Mouse (Mus musculus) lung, embryonic 14.5 days (tissue): ENCODE results near the gene Npl. TPM values are rescaled to one million over a fixed set of nuclear protein-coding genes. Genes with fewer than 3 reads are reported as not detected.

Experiments
- ATAC-seq: fragments of 200-750 bp; cut with Nextera tagmentation; 2 replicates; pipeline ENCODE4 v1.8.0; 2017; ENCODE audit warnings: mild to moderate bottlenecking, moderate TSS enrichment, moderate library complexity; ENCODE audit not compliant: insufficient read depth
- DNase-seq: peaks from one replicate; pipeline ENCODE4 v3.0.0-alpha.2; 2015
- H3K27ac ChIP-seq: fragments of 300-500 bp; sonication (generic); 2 replicates; pipeline ENCODE4 v1.5.1; 2014; ENCODE audit warnings: low read depth, mild to moderate bottlenecking, moderate library complexity
- H3K27me3 ChIP-seq: fragments of 300-500 bp; sonication (generic); 2 replicates; pipeline ENCODE4 v1.6.1; 2014; ENCODE audit warnings: low read length, control low read depth; ENCODE audit not compliant: insufficient read depth
- H3K36me3 ChIP-seq: fragments of 300-500 bp; sonication (generic); 2 replicates; pipeline ENCODE4 v1.6.1; 2014; ENCODE audit warnings: control low read depth; ENCODE audit not compliant: insufficient read depth
- H3K4me1 ChIP-seq: fragments of 300-500 bp; sonication (generic); 2 replicates; pipeline ENCODE4 v1.6.1; 2014; ENCODE audit warnings: antibody characterized with exemption, control low read depth; ENCODE audit not compliant: insufficient read depth
- H3K4me2 ChIP-seq: fragments of 300-500 bp; sonication (generic); 2 replicates; pipeline ENCODE4 v1.6.1; 2014; ENCODE audit warnings: mild to moderate bottlenecking
- H3K4me3 ChIP-seq: fragments of 300-500 bp; sonication (generic); 2 replicates; pipeline ENCODE4 v1.5.1; 2014; ENCODE audit warnings: low read depth, low read length
- H3K9ac ChIP-seq: fragments of 300-500 bp; sonication (generic); 2 replicates; pipeline ENCODE4 v1.6.1; 2014
- H3K9me3 ChIP-seq: fragments of 300-500 bp; sonication (generic); 2 replicates; pipeline ENCODE4 v1.6.1; 2016; ENCODE audit warnings: low read depth, low read length, control low read depth
- CTCF ChIP-seq: IDR thresholded peaks from 2 replicates; pipeline ENCODE4 v1.5.1; 2016; ENCODE audit warnings: antibody characterized with exemption, low read depth
- WGBS: fragments of 180-500 bp; shearing (Covaris S2); extraction: QIAGEN DNeasy Blood & Tissue Kit; methylation state at CpG from one replicate; pipeline ENCODE4 v1.1.7; 2014; 5-methylcytosine and 5-hydroxymethylcytosine counted together
- polyA plus RNA-seq: library from polyadenylated mRNA; unstranded; fragments of >200 nt; fragmentation: Nextera tagmentation; extraction: Ambion mirVana; gene quantifications from 2 replicates; pipeline ENCODE4 v1.2.1, GENCODE M21; 2014

The Npl gene
- polyA plus RNA-seq, 1 experiment from 2014 or later: 8.1 TPM

DNA sequence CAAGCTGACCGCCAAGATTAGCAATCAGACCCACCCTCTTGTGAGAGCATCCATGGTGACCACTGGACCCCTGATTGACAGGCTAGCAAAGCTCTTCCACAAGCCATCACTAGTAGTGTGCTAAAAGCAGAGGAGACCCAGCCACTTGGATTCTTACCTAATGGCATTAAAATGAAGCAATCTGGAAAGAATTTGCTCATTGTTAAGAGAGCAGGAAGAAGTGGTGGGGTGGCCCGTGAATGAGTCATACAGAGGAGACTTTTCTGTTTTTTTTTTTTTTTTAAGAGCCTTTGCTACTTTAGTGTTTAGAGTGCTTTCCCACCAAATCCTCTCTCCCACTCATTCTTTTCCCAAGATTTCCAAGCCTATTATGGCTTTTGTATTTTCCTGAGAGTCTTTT, 35.9 kb upstream of the Npl start:
- no peaks in the 10 kb centered on the region for H3K9me3 ChIP-seq
- ATAC-seq: peak; percentile 41; the same call in 1 of the 2 replicates

DNA sequence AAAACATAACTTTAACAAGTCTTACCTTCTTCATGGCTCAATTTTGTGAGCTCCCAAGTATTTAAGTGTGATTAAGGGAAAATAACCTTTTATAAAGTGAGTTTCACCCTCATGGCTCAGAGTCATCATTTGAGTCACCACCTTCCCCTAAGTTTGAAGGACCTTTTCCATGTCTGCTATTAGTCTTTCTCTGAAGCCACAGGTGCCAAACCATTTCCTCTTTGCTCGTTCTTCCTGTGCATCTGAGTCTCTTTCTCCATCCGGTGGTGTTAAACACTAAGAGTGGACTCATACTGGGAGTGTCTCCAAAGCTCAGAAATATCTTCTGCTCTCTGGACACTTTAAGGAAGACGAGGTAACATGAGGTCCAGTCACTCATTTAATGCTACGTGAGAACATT, 33.3 kb upstream of the Npl start:
- no peak for DNase-seq

More for the DNA sequence above, 35.9 kb upstream of the Npl start:
- no peak for TF ChIP-seq CTCF
- Histone ChIP-seq H3K27me3 (no peaks in the 10 kb centered on the region), H3K4me3 (no peak overlapping the region), H3K27ac (peak overlapping the region; percentile 26; the same call in 1 of the 2 replicates), H3K4me1 (0 out of 2 replicates have a peak, but pooled peaks cover 4% of the 10 kb centered on the region), H3K36me3 (no peaks in the 10 kb centered on the region), H3K4me2 (no peak overlapping the region), H3K9ac (no peak overlapping the region)
- 59% methylated on average over 2 of the region's 2 CpGs for WGBS
- DNase-seq: peak; percentile 47

DNA sequence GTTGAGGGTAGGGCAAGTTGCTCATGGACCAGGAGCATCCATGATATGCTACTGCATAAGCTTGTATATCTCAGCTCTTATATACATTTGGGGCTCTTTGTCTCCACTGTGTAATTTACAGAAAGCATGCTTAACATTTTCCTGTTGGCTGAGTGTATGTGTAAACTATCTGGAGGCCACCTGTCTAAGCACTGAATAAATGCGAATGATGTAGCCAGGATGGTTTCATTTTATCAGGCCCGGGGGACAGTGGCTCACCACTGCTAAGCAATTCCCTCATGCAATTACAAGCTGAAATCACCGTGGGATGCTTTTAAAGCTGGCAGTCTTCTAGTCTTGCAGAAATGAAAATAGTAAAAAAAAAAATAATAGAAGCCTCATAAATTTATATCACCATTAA, 24.9 kb upstream of the Npl start:
- no peak overlapping the region for H3K4me3 ChIP-seq
- TF ChIP-seq CTCF: no peak
- H3K27me3 ChIP-seq: no peaks in the 10 kb centered on the region
- H3K27ac ChIP-seq: no peak overlapping the region
- no peaks in the 10 kb centered on the region for H3K9me3 ChIP-seq
- ATAC-seq (no peak), DNase-seq (no peak)
- no peak overlapping the region for H3K4me2 ChIP-seq
- H3K4me1 ChIP-seq: no peaks in the 10 kb centered on the region
- no peak overlapping the region for H3K9ac ChIP-seq
- 67% methylated on average over 3 of the region's 3 CpGs for WGBS
- no peaks in the 10 kb centered on the region for H3K36me3 ChIP-seq

More for the DNA sequence above, 33.3 kb upstream of the Npl start:
- no peak for TF ChIP-seq CTCF
- Histone ChIP-seq H3K27me3 (no peaks in the 10 kb centered on the region), H3K4me3 (no peak overlapping the region), H3K36me3 (no peaks in the 10 kb centered on the region), H3K27ac (no peak overlapping the region), H3K9ac (no peak overlapping the region), H3K4me1 (0 out of 2 replicates have a peak, but pooled peaks cover 4% of the 10 kb centered on the region), H3K4me2 (no peak overlapping the region), H3K9me3 (no peaks in the 10 kb centered on the region)
- no peak for ATAC-seq
- WGBS: 68% methylated on average over 4 of the region's 4 CpGs

DNA sequence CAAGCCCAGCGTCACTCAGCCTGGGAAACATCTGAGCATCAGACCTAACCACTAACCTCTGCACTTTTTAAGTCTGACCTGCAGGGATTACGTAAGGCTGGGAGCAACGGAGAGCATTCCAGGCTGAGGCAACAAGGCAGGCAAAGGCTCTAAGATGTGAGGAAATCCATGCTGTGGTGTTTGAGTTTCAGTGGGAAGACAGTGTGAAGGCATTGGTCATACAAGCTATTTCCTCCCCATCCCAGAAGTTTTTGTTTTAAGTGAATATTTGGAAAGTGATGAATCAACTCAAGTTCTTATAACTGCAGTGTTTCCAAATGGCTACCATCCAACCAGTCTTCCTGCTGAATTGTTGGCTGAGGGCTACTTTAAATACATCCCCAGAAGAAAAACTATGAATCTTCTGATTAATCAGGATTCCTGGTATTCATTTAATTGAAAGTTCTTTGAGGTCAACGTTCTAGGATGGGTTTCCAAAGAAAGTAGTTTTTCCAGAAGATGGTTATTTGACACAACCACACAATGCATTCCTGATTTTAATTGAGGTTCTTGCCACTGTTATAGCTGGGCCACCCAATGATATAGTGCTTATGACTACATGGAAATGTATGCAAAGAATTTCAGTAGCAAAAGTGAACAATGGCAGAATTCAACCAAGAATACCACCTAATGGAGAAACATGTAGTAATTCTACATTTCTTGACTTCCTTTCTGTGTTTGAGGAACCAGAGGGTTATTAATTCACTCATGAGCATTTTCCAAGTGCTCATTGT, 22.6 kb upstream of the Npl start:
- no peak for TF ChIP-seq CTCF
- DNase-seq (peak; percentile 71), ATAC-seq (peak; percentile 63; the same call in 1 of the 2 replicates)
- H3K4me1 ChIP-seq: no peaks in the 10 kb centered on the region
- no peak overlapping the region for H3K27ac ChIP-seq
- no peak overlapping the region for H3K4me3 ChIP-seq
- no peaks in the 10 kb centered on the region for H3K27me3 ChIP-seq
- no peak overlapping the region for H3K9ac ChIP-seq
- H3K9me3 ChIP-seq: no peaks in the 10 kb centered on the region
- WGBS: 50% methylated on average over 4 of the region's 4 CpGs
- no peak overlapping the region for H3K4me2 ChIP-seq
- no peaks in the 10 kb centered on the region for H3K36me3 ChIP-seq

DNA sequence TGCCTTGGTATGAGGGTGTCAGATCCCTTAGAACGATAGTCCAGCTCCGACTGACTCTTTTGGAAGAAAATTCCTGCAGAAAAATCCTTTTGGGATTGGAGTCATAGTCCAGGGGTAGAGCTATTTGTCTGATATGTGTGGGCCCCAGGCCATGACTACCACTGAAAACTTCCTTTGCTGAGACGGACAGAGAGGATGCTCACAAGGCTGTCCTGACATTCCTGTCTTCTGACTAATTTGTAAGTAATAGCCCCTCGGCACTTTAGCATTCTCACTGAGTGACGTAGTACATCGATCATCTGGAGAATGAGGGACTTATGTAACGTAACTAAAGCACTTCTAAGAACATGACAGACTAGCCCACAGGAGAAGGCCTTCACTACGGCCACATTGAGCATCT, 15.9 kb upstream of the Npl start:
- ATAC-seq: no peak
- Histone ChIP-seq H3K9me3 (no peaks in the 10 kb centered on the region), H3K4me3 (no peak overlapping the region), H3K27ac (no peak overlapping the region), H3K4me2 (no peak overlapping the region), H3K9ac (no peak overlapping the region), H3K36me3 (no peaks in the 10 kb centered on the region), H3K27me3 (no peaks in the 10 kb centered on the region), H3K4me1 (no peaks in the 10 kb centered on the region)
- no peak for TF ChIP-seq CTCF
- 50% methylated on average over 8 of the region's 8 CpGs for WGBS
- no peak for DNase-seq

DNA sequence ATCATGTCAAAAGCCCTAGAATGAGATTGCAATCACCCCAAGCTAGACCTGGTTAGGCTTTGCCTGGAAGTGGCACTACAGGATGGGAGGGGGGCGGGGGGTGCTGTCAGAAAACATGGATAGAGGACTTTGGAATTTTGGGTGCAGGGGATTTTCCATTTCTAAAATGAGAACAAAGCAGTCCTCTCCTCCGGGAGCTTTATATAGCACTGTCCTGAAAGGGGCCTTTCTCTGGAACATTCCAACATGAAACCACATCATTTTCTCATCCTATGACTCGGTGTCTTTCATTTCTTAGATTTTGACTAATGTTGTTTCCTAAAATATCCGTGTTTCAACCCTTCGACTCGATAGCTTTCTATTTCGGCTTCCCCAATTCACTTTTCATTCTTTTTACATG, 14.9 kb upstream of the Npl start:
- Histone ChIP-seq H3K9me3 (no peaks in the 10 kb centered on the region), H3K4me3 (no peak overlapping the region), H3K27me3 (no peaks in the 10 kb centered on the region), H3K4me1 (no peaks in the 10 kb centered on the region; the same call in 1 of the 2 replicates), H3K36me3 (no peaks in the 10 kb centered on the region), H3K27ac (no peak overlapping the region), H3K9ac (no peak overlapping the region), H3K4me2 (no peak overlapping the region)
- WGBS: 80% methylated on average over 7 of the region's 7 CpGs
- DNase-seq (no peak), ATAC-seq (no peak)
- TF ChIP-seq CTCF: no peak

DNA sequence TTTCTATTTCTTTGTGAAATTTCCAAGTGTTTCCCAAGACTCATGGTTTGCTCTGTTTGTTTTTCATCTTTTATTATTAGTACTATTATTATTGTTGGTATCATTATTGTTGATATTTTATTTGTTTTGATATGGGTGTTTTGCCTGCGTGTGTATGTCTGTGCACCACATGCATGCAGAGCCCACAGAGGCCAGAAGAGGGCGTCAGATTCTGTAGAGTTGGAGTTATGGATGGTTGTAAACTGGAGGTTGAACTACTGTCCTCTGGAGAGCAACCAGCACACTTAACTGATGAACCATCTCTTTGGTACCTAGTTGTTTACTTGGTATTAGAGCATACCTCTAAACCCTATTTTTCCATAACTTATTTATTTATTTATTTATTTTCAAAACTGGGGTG, 13.8 kb upstream of the Npl start:
- TF ChIP-seq CTCF: peak; percentile 27
- Histone ChIP-seq H3K27me3 (peaks cover under 1% of the 10 kb centered on the region; the same call in 1 of the 2 replicates), H3K36me3 (no peaks in the 10 kb centered on the region), H3K4me1 (no peaks in the 10 kb centered on the region; the same call in 1 of the 2 replicates), H3K27ac (no peak overlapping the region), H3K9ac (no peak overlapping the region), H3K4me3 (no peak overlapping the region), H3K9me3 (no peaks in the 10 kb centered on the region), H3K4me2 (no peak overlapping the region)
- 48% methylated on average over 2 of the region's 2 CpGs for WGBS
- ATAC-seq: no peak
- no peak for DNase-seq
